Mouse (Mus musculus): ENCODE results near the gene Cant1. TPM values are rescaled to one million over a fixed set of nuclear protein-coding genes. Genes with fewer than 3 reads are reported as not detected.

Gene Cant1
- polyA plus RNA-seq, 1 experiment = 28.2 TPM

DNA sequence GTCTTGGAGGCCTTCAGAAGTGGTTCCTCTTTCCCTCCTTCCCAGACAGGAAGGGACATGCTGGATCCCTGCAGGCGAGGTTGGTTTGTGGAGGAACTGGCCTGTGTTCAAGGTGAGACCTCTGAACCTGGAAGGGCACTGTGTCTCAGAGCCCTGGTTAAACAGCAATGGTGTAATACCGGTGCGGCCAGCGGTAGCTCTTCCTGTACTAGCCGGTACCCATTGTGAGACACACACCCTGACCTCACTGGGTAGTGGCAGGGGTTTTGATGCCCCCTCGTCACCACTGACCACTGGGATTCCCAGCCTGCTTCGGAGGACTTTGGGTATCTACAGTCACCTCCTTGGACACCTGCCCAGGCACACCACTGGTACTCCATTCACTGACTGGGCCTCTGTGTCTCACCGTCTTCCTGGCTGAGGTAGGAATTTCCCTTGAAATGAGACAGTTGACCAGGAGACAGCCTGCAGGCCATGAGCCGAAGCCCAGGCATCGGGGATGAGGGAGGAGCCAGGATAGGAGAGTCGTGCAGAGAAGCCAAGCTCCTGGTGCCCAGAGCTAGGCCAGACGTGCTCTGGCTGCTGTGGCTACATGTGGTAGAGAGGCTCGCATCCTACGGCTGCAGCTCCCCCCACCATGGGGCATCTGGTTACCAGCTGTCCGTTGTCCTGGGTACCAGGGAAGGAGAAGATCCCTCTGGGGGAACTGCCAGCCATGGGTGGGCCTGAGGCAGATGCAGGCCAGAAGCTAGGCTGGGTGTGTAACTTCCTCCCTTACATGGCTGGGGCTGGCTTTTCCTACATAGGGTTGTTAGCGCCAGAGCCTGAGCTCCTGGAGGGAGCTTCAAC, 12.4 kb upstream of the Cant1 start:
- no peak for TF ChIP-seq CTCF (IDR thresholded peaks at IDR 0.05; ENCODE audit: borderline replicate concordance, insufficient read depth, low read length)
- no peak for TF ChIP-seq POLR2A (IDR thresholded peaks at IDR 0.05; ENCODE audit: low read depth, low read length)
- no peak overlapping the region for H3K4me3 ChIP-seq (ENCODE audit: insufficient read depth, low read length)
- H3K27ac ChIP-seq (ENCODE audit: insufficient read depth, low read length) = peak overlapping the region; percentile 71
- peaks cover 25% of the 10 kb centered on the region for H3K4me1 ChIP-seq (ENCODE audit: control insufficient read depth, insufficient read depth, low read length)

DNA sequence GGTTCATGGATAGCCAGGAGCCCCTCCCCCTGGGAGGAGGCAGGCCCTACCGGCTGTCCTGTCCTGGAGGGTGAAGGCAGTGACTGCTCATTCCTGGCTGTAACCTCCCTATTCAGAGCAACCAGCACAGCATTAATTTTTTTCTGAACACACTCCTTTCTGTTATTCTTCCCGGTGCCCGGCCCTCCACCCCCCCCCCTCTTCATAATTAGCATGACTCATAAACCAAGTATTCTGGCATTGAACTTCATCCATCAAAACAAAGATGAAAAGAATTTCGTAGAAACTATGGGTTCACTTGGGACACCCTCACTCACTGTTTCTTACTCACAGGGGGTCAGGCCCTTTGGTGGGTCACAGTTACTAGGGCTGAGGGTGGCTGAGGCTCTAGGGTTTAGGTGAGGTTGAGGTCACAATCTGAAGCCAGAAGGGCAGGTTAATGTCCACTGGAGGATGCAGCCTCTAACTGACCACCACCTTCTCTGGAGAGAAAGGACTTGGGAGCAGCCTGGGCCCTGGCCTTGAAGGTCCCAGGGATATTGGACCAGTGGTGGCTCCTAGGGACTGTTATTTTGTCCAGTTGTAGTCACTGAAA, 11.5 kb upstream of the Cant1 start:
- peak overlapping the region; percentile 71 for H3K27ac ChIP-seq (ENCODE audit: insufficient read depth, low read length)
- TF ChIP-seq CTCF (IDR thresholded peaks at IDR 0.05; ENCODE audit: borderline replicate concordance, insufficient read depth, low read length) = no peak
- peaks cover 25% of the 10 kb centered on the region for H3K4me1 ChIP-seq (ENCODE audit: control insufficient read depth, insufficient read depth, low read length)
- H3K4me3 ChIP-seq (ENCODE audit: insufficient read depth, low read length) = no peak overlapping the region

- peak overlapping the region; percentile 47 for H3K27ac ChIP-seq (ENCODE audit: insufficient read depth, low read length)
- H3K4me1 ChIP-seq (ENCODE audit: control insufficient read depth, insufficient read depth, low read length) = peaks cover 28% of the 10 kb centered on the region
- no peak for TF ChIP-seq CTCF (IDR thresholded peaks at IDR 0.05; ENCODE audit: borderline replicate concordance, insufficient read depth, low read length)
- H3K4me3 ChIP-seq (ENCODE audit: insufficient read depth, low read length) = no peak overlapping the region
Measured at GRCm38 (mm10) chr11:118428944-118429709, 10.2 kb upstream of the Cant1 start.

DNA sequence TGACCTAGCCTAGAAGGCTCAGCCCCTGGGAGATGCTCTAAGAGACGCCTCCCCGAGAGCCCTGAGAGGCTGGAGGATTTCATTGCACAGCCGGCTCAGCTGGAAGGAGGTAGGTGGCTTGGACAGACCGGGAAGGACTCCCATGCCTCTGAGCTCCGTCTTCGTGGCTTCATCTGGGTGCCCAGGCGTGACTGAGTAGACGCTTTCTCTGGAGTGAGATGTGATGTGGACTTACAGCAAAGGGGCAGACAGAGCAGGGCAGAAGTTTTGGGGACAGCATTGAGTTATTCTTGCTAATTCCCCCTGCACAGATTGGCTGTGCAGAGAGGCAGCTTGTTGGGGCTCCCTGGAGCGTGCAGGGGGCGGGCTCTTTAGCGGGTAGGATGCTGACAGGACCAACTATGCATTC, 9.6 kb upstream of the Cant1 start:
- peak; percentile 37 for TF ChIP-seq POLR2A (IDR thresholded peaks at IDR 0.05; ENCODE audit: low read depth, low read length)
- no peak for TF ChIP-seq CTCF (IDR thresholded peaks at IDR 0.05; ENCODE audit: borderline replicate concordance, insufficient read depth, low read length)
- Histone ChIP-seq H3K27ac (ENCODE audit: insufficient read depth, low read length) (peak overlapping the region; percentile 47), H3K4me3 (ENCODE audit: insufficient read depth, low read length) (peak overlapping the region; percentile 21), H3K4me1 (ENCODE audit: control insufficient read depth, insufficient read depth, low read length) (peaks cover 26% of the 10 kb centered on the region)

GRCm38 (mm10) chr11:118427986-118428385, 9.1 kb upstream of the Cant1 start, which contains the start of gene C1qtnf1:
Gene C1qtnf1 (plus strand): TSS chr11:118428203.
- Histone ChIP-seq H3K27ac (ENCODE audit: insufficient read depth, low read length) (peak within 1 kb of the TSS; percentile 47), H3K4me1 (ENCODE audit: control insufficient read depth, insufficient read depth, low read length) (peaks cover 26% of the 10 kb centered on the region), H3K4me3 (ENCODE audit: insufficient read depth, low read length) (peak within 1 kb of the TSS; percentile 21)
- TF ChIP-seq POLR2A (IDR thresholded peaks at IDR 0.05; ENCODE audit: low read depth, low read length) = peak; percentile 40; the same call in 1 of the 2 replicates
- TF ChIP-seq CTCF (IDR thresholded peaks at IDR 0.05; ENCODE audit: borderline replicate concordance, insufficient read depth, low read length) = no peak

- no peak for TF ChIP-seq POLR2A (IDR thresholded peaks at IDR 0.05; ENCODE audit: low read depth, low read length)
- no peak for TF ChIP-seq CTCF (IDR thresholded peaks at IDR 0.05; ENCODE audit: borderline replicate concordance, insufficient read depth, low read length)
- Histone ChIP-seq H3K4me3 (ENCODE audit: insufficient read depth, low read length) (no peak overlapping the region), H3K4me1 (ENCODE audit: control insufficient read depth, insufficient read depth, low read length) (peaks cover 26% of the 10 kb centered on the region), H3K27ac (ENCODE audit: insufficient read depth, low read length) (peak overlapping the region; percentile 47)
Measured at GRCm38 (mm10) chr11:118427266-118427779, 8.4 kb upstream of the Cant1 start.

GRCm38 (mm10) chr11:118426765-118427164, 7.9 kb upstream of the Cant1 start:
- TF ChIP-seq POLR2A (IDR thresholded peaks at IDR 0.05; ENCODE audit: low read depth, low read length) = no peak
- TF ChIP-seq CTCF (IDR thresholded peaks at IDR 0.05; ENCODE audit: borderline replicate concordance, insufficient read depth, low read length) = no peak
- H3K4me3 ChIP-seq (ENCODE audit: insufficient read depth, low read length) = no peak overlapping the region
- H3K27ac ChIP-seq (ENCODE audit: insufficient read depth, low read length) = no peak overlapping the region
- peaks cover 26% of the 10 kb centered on the region for H3K4me1 ChIP-seq (ENCODE audit: control insufficient read depth, insufficient read depth, low read length)

DNA sequence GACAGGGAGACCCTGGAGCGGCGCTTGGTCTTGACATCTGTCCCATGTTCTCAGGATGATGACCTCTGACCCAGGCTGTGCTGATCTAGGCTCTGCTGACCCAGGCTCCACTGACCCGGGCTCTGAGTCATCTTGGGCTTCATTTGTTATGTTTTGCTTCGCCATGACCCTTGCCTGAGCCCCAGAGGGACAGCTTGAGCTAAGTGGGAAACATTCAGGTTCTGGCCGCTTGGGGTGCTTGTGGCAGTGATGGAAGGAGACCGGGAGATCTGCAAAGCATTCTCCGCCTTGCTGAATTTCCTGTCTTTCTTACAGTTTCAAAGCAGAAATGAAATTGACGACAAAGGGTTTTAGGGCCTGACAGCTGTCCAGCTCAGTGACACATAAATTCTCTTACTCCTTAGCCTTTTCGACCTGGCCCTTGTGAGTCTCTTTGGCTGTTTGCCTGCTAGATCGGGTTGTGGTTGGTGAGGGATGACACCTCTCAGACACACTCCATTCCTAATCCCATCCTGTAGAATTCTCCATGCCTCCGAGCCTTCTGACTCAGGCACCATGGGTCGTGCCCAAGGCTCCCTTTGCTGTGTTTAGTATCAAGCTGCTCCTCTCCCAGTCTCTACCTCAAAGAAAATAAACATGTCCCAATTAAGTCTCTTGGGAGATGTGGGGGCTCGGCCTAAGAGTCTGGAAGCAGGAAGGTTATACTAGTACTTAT, 5.9 kb upstream of the Cant1 start:
- TF ChIP-seq CTCF (IDR thresholded peaks at IDR 0.05; ENCODE audit: borderline replicate concordance, insufficient read depth, low read length) (no peak), POLR2A (IDR thresholded peaks at IDR 0.05; ENCODE audit: low read depth, low read length) (no peak)
- H3K4me3 ChIP-seq (ENCODE audit: insufficient read depth, low read length) = no peak overlapping the region
- no peak overlapping the region for H3K27ac ChIP-seq (ENCODE audit: insufficient read depth, low read length)
- peaks cover 12% of the 10 kb centered on the region for H3K4me1 ChIP-seq (ENCODE audit: control insufficient read depth, insufficient read depth, low read length)

Measured in embryonic fibroblast, embryonic 13.5 days (primary cell).